Mouse (Mus musculus) liver, embryonic 14.5 days (tissue): ENCODE results near the gene Thumpd2.

Source experiments
- CTCF ChIP-seq: IDR thresholded peaks from 2 replicates; pipeline ENCODE4 v1.5.1; 2016; ENCODE audit warnings: antibody characterized with exemption, low read depth, control low read depth
- EP300 ChIP-seq: IDR thresholded peaks from 2 replicates; pipeline ENCODE4 v1.6.1; 2016; ENCODE audit warnings: antibody characterized with exemption, low read depth

DNA sequence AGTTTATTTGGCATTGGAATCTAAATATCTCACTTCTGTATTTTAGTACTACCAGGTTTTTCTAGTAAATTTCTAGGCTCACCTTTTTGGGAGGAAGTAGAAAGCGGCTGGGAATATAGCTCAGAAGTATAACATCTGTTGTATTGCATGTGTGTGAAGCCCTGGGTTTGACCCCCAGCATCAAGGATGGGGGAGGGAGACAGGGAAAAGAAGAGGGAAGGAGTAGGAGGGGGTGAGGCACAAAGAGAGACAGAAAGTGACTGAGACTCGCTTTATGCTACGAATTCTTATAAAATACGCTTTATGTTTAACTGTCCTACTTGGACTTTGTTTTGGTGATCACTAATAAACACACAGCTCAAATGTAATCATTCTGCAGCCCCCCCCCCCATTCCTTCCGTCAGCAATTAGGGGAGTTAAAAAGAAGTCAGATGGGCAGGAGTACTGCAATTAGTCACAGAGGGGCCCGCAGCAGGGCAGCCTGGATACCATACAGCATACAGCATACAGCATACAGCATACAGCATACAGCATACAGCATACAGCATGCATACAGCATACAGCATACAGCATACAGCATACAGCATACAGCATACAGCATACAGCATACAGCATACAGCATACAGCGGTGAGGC lies 16.8 kb downstream of the Thumpd2 start:
- TF ChIP-seq CTCF = no peak
- TF ChIP-seq EP300 = no peak
